Mouse (Mus musculus): ENCODE data around the gene Kpna6. TPM values are rescaled to one million over a fixed set of nuclear protein-coding genes. Genes with fewer than 3 reads are reported as not detected.
A peak's percentile ranks its signal among the peaks of the same experiment; 100 is the strongest.

The Kpna6 gene
- polyA plus RNA-seq, 1 experiment from 2014 or later, result 14.4 TPM

DNA sequence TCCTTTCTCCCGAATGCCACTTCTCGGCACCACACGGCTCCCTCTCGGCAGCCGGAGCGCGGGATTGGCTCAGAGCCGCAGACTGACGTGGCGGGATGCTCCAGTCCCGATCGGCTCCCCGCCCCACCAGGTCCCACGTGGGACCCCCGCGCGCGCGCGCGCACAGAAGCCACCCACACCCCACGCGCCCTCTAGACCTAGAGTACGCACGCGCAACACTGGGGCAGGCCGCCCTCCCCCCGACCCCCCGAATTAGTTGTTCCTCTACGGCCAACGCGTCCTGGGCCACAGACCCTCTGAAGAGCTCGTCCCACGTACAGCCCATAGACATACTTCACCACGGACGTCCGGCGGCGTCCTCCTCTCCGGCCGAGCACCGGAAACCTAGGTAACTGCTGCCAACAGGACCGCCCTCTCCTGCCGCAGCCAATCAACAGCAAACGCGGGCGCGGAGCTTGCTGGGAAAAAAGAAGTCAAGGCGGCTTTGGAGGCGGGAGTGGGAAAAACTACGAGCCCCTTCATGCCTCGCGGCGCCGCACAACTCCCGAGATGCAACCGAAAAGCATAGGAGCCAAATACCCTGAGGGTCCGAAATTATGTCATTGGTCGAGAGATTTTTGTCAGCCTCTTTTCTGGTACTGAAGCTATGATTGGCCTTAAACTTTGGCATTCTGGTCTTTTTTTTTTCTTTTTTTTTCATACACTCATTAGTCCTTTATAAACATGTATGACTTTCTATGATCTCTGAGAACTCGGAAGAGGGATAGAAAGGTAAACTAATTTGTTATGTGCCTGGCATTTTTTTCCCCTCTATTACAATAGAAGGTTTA, 31.7 kb downstream of the Kpna6 start, which contains the start of gene Txlna:
TSS of gene Txlna (minus strand) at position 428 of the 830 bp plus-strand sequence.
- peaks cover 50% of the 10 kb centered on the region for H3K36me3 ChIP-seq
- ATAC-seq (ENCODE audit: insufficient number of reproducible peaks, insufficient read depth, low FRiP score, low TSS enrichment), result peak; percentile 93
- peak within 1 kb of the TSS; percentile 93 for H3K4me2 ChIP-seq (replicated peaks)
- H3K4me3 ChIP-seq, result peak within 1 kb of the TSS; percentile 80
- H3K27ac ChIP-seq, result peak within 1 kb of the TSS; percentile 91
- no peaks in the 10 kb centered on the region for H3K27me3 ChIP-seq
- WGBS, result under 1% methylated on average over 60 of the region's 60 CpGs
- H3K9me3 ChIP-seq, result no peaks in the 10 kb centered on the region
- H3K9ac ChIP-seq, result peak within 1 kb of the TSS; percentile 85
- peaks cover 18% of the 10 kb centered on the region for H3K4me1 ChIP-seq

DNA sequence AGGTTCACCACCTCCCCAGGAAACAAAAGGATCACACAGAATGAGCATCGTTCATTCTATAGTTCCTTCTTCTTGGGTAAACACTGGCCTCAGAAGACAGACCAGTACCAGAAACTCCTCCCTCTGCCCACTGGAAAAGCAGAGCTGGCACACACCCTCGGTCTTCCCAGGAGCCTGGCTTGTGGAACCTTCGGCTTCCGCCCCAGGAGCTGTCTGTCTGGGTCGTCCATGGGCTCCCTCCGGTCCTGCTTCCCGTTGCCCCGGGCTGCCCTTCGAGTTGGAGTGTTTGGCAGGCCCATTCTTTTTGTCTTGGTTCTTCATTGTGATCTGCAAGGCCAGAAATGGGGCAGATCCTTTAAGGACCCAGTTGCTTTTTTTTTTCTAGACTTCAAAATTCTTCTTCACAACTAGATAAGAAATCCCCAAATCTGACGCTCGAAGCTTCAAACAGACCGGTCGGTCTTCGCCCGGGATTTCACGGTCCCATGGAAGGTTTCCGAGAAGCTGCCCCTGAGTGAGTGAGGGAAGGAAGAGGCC, 32.4 kb downstream of the Kpna6 start:
- Histone ChIP-seq H3K9me3 (no peaks in the 10 kb centered on the region), H3K27ac (peak overlapping the region; percentile 91), H3K4me2 (replicated peaks) (peak overlapping the region; percentile 93), H3K27me3 (no peaks in the 10 kb centered on the region), H3K9ac (peak overlapping the region; percentile 85), H3K4me1 (peaks cover 18% of the 10 kb centered on the region), H3K36me3 (peaks cover 50% of the 10 kb centered on the region), H3K4me3 (peak overlapping the region; percentile 80)
- ATAC-seq (ENCODE audit: insufficient number of reproducible peaks, insufficient read depth, low FRiP score, low TSS enrichment), result no peak
- 3% methylated on average over 17 of the region's 17 CpGs for WGBS

DNA sequence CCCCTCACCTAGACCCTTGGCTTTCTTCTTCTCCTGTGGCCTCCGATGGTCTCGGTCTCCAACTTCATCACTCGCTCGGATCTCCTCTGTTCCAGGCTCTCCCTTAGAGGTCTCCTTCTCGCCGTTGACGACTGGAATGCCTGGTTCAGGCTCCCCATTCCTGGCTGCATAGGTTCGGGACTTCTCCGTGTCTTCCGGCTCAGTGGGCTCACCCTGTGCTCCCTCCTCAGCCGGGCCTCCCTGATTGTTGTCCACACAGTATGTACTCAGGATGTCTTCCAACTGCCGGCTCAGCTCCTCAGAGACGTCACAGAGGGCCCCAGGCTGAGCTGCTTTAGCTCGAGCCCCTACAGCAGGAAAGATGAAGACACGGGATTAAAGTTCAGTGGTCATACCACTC, 33.3 kb downstream of the Kpna6 start:
- Histone ChIP-seq H3K9me3 (no peaks in the 10 kb centered on the region), H3K27me3 (no peaks in the 10 kb centered on the region), H3K4me3 (peak overlapping the region; percentile 80), H3K9ac (peak overlapping the region; percentile 3; the same call in 1 of the 2 replicates), H3K36me3 (peaks cover 55% of the 10 kb centered on the region), H3K4me2 (replicated peaks) (peak overlapping the region; percentile 93), H3K4me1 (peaks cover 18% of the 10 kb centered on the region), H3K27ac (peak overlapping the region; percentile 91; the same call in 1 of the 2 replicates)
- ATAC-seq (ENCODE audit: insufficient number of reproducible peaks, insufficient read depth, low FRiP score, low TSS enrichment), result no peak
- 87% methylated on average over 15 of the region's 15 CpGs for WGBS

DNA sequence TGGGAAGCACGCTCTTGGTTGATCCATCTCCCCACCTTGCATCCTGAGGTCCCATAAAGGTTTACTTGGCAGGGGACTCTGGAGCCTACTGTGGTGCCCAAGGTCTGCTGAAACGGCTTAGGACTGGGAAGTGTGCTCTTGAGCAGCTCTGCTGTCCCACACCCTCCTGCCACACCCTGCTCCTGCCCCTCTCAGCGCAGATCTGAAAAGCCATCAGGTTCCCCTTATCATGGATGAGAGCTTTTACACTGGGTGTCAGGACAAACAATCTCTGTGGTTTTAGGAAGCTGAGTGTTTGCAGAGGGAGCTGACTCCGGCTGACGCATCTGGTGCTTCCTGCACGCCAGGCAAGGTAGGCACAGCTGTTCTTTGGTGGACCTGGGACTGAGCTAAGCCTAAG, 38.7 kb downstream of the Kpna6 start:
- peaks cover 2% of the 10 kb centered on the region for H3K4me1 ChIP-seq
- ATAC-seq (ENCODE audit: insufficient number of reproducible peaks, insufficient read depth, low FRiP score, low TSS enrichment), result no peak
- no peak overlapping the region for H3K4me3 ChIP-seq
- WGBS, result 96% methylated on average over 6 of the region's 6 CpGs
- no peaks in the 10 kb centered on the region for H3K9me3 ChIP-seq
- H3K9ac ChIP-seq, result no peak overlapping the region
- no peaks in the 10 kb centered on the region for H3K27me3 ChIP-seq
- H3K36me3 ChIP-seq, result peaks cover 95% of the 10 kb centered on the region
- H3K27ac ChIP-seq, result no peak overlapping the region
- H3K4me2 ChIP-seq (replicated peaks), result no peak overlapping the region

DNA sequence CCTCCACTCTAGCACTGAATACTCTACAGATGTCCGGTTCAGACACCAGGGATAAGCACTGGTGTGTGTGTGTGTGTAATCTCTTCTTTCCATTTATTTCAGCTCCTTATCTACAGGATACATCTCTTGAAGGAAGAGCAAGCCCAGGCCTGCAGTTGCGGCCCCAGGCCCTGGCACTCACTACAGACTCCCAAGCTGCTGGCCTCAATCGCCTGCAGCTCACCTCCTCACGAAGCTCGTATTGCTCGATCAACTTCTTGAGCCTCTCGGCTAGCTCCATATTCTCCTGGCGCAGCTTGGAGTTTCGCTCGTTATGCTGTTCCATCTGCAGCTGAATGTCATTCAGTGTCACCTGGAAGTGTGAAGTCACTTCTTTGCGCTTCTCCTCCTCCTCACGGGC, 40.7 kb downstream of the Kpna6 start:
- Histone ChIP-seq H3K4me2 (replicated peaks) (no peak overlapping the region), H3K9me3 (no peaks in the 10 kb centered on the region), H3K27ac (no peak overlapping the region), H3K4me3 (no peak overlapping the region), H3K27me3 (no peaks in the 10 kb centered on the region), H3K36me3 (peaks cover 98% of the 10 kb centered on the region), H3K9ac (no peak overlapping the region), H3K4me1 (no peaks in the 10 kb centered on the region)
- ATAC-seq (ENCODE audit: insufficient number of reproducible peaks, insufficient read depth, low FRiP score, low TSS enrichment), result no peak
- WGBS, result 88% methylated on average over 12 of the region's 12 CpGs

DNA sequence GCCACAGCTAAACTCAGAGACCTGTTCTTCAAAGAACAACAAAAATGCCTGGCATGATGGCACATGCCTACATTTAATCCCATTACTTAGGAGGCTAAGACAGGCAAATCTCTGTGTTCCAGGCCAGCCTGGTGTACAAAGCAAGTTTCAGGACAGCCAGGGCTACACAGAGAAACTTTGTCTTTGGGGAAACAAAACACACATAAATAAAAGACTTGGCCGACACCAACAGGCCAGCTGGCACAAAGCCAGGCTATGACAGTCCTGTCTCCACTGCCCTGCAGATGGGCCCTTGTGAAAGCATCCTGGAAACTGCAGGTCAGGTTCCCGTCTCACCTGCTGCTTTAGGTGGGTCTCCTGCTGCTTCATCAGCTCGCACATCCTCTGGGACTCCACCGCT, 41.6 kb downstream of the Kpna6 start:
- no peak overlapping the region for H3K9ac ChIP-seq
- no peaks in the 10 kb centered on the region for H3K9me3 ChIP-seq
- 92% methylated on average over 4 of the region's 4 CpGs for WGBS
- peaks cover 98% of the 10 kb centered on the region for H3K36me3 ChIP-seq
- no peaks in the 10 kb centered on the region; the same call in 1 of the 2 replicates for H3K4me1 ChIP-seq
- no peak overlapping the region for H3K27ac ChIP-seq
- H3K27me3 ChIP-seq, result no peaks in the 10 kb centered on the region
- no peak overlapping the region for H3K4me2 ChIP-seq (replicated peaks)
- no peak for ATAC-seq (ENCODE audit: insufficient number of reproducible peaks, insufficient read depth, low FRiP score, low TSS enrichment)
- no peak overlapping the region for H3K4me3 ChIP-seq

DNA sequence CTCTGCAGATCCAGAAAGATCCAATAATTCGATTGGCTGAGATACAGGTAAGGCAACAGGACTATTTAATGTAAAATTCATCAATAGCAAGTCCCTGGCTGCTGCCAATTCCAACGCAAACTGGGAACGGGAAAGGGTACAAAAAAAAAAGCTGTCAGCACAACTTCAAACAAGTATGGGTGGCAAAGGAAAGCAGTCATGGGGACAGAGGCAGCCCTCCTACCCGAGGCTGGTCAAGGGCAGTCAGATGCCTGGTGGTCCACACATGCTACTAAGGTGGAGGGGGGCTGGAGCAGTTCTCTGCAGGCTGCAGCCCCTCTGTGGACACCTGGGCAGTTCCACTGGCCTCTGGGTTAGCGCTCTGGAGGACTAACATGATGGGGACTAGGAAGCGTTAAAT, 46.5 kb downstream of the Kpna6 start:
- no peaks in the 10 kb centered on the region for H3K27me3 ChIP-seq
- no peaks in the 10 kb centered on the region for H3K9me3 ChIP-seq
- WGBS, result 73% methylated on average over 6 of the region's 6 CpGs
- peaks cover 26% of the 10 kb centered on the region for H3K4me1 ChIP-seq
- no peak overlapping the region for H3K4me2 ChIP-seq (replicated peaks)
- H3K36me3 ChIP-seq, result peaks cover 53% of the 10 kb centered on the region
- H3K9ac ChIP-seq, result no peak overlapping the region
- H3K4me3 ChIP-seq, result 0 out of 2 replicates have a peak overlapping the region, but pooled peaks have one; percentile 4
- H3K27ac ChIP-seq, result no peak overlapping the region
- no peak for ATAC-seq (ENCODE audit: insufficient number of reproducible peaks, insufficient read depth, low FRiP score, low TSS enrichment)

DNA sequence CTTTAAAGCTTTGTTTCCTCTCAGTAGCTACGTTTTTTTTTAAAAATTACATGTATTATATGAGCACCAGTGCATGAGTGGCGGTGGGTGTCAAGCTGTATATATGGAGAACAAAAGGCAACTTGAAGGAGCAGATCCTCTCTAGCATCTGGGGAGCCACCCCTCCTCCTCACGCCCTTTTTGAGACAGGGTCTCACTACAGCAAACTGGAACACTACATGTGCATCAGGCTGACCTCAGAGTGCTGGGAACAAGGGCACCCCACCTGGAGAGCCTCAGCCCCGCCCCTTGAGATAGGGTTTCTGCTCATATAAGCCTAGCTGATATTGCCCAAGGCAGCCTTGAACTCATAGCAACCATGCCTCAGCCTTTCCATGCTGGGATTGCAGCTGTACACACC, 47.1 kb downstream of the Kpna6 start:
- no peak for ATAC-seq (ENCODE audit: insufficient number of reproducible peaks, insufficient read depth, low FRiP score, low TSS enrichment)
- Histone ChIP-seq H3K36me3 (peaks cover 48% of the 10 kb centered on the region), H3K4me1 (peaks cover 26% of the 10 kb centered on the region), H3K4me2 (replicated peaks) (peak overlapping the region; percentile 82), H3K4me3 (no peak overlapping the region), H3K9ac (no peak overlapping the region), H3K27ac (no peak overlapping the region), H3K27me3 (no peaks in the 10 kb centered on the region), H3K9me3 (no peaks in the 10 kb centered on the region)
- WGBS, result 43% methylated on average over 4 of the region's 4 CpGs

DNA sequence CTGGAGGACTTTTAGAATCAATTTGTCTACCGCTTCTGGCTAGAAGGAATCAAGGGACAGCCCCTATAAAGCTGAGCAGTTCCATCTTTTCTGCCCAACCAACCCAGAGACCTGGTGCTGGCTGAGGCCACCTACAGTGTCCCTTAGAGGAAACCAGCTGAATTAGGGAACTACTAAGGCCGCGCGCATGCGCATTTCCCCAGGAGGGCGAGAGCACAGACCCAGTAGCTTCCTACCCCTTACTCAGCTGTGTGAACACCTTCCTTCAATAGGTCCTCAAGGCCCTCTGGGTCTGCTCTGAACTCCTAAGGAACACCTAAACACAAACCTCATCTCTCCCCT, 47.6 kb downstream of the Kpna6 start:
- WGBS, result 3% methylated on average over 6 of the region's 6 CpGs

DNA sequence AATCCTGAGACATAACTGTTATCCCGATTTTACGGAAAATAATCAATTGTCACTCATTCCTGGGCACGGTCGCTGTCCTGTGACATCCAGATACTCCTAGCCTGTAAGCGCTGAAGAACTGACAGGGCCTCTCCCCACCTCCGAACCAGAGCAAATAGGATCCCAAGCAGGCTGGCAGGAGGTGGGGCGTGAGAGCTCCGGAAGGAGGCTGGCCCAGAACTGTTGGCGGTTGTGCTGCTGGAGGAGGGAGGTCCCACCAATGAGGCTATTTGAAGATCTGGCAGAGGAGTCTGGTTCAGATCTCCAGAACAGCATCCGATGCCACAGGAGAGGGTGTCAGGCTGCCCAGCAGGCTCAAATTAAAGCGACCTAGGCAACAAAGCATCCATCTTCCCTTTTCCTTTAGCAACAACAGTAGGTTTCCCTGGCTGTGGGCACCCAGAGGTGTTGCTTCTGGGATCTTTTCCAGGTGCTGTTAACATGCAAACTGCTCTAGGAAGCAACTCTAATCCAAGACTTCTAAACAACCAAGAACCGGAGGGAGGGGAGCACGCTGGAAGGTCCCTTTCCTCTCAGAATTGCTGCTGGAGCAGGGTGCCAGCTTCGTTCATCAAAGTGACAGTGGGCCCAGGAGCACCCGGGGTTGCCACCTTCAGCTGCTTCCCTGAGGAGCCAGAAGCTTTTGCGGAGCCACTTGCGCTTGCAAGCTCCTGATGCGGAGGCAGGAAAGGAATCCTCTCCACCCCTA, 48.1 kb downstream of the Kpna6 start:
- Histone ChIP-seq H3K4me2 (replicated peaks) (peak overlapping the region; percentile 82), H3K27me3 (no peaks in the 10 kb centered on the region), H3K9me3 (no peaks in the 10 kb centered on the region), H3K36me3 (peaks cover 40% of the 10 kb centered on the region), H3K9ac (peak overlapping the region; percentile 76), H3K27ac (peak overlapping the region; percentile 89), H3K4me3 (peak overlapping the region; percentile 64), H3K4me1 (peaks cover 26% of the 10 kb centered on the region)
- under 1% methylated on average over 18 of the region's 18 CpGs for WGBS
- peak; percentile 84 for ATAC-seq (ENCODE audit: insufficient number of reproducible peaks, insufficient read depth, low FRiP score, low TSS enrichment)

More for the DNA sequence above, 47.6 kb downstream of the Kpna6 start:
- H3K36me3 ChIP-seq, result peaks cover 44% of the 10 kb centered on the region
- peak overlapping the region; percentile 82 for H3K4me2 ChIP-seq (replicated peaks)
- peak overlapping the region; percentile 27; the same call in 1 of the 2 replicates for H3K9ac ChIP-seq
- H3K4me3 ChIP-seq, result peak overlapping the region; percentile 64
- peaks cover 26% of the 10 kb centered on the region for H3K4me1 ChIP-seq
- H3K27ac ChIP-seq, result peak overlapping the region; percentile 89
- no peaks in the 10 kb centered on the region for H3K27me3 ChIP-seq
- ATAC-seq (ENCODE audit: insufficient number of reproducible peaks, insufficient read depth, low FRiP score, low TSS enrichment), result 0 out of 2 replicates have a peak, but pooled peaks have one; percentile 8
- no peaks in the 10 kb centered on the region for H3K9me3 ChIP-seq

DNA sequence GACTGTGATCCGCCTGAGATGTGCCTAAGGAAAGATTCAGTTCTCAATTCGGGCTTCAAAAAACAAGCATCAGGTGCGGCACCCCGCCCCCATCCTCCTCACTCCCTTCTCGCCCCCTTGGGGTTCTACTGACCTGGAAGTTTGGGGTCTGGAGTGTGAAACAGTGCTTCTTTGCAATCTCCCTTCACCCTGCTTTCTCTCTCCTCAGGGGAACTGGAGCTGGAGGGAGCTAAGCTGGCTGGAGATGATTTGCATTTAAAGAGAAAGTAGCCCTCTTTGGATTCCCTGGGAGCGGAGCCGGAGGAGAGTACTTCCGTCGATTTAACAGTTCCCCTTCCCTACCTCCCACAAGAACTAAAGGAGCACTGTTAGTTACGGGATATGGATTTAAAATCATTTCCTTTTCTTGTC, 48.9 kb downstream of the Kpna6 start, which contains the start of gene Ccdc28b:
TSS of gene Ccdc28b (minus strand) at position 267 of the 411 bp plus-strand sequence.
- Histone ChIP-seq H3K9me3 (no peaks in the 10 kb centered on the region), H3K4me3 (peak within 1 kb of the TSS; percentile 64), H3K4me2 (replicated peaks) (peak within 1 kb of the TSS; percentile 82), H3K27ac (peak within 1 kb of the TSS; percentile 89), H3K36me3 (peaks cover 32% of the 10 kb centered on the region), H3K27me3 (no peaks in the 10 kb centered on the region), H3K4me1 (peaks cover 26% of the 10 kb centered on the region), H3K9ac (peak within 1 kb of the TSS; percentile 76)
- under 1% methylated on average over 10 of the region's 10 CpGs for WGBS
- no peak for ATAC-seq (ENCODE audit: insufficient number of reproducible peaks, insufficient read depth, low FRiP score, low TSS enrichment)

Data from embryonic facial prominence, embryonic 12.5 days (tissue).